ENCODE assay signal across 7 mouse cellular contexts in genomic region chr11:106387791-106388216, GRCm38 (mm10). TPM values are rescaled to one million over a fixed set of nuclear protein-coding genes. Genes with fewer than 3 reads are reported as not detected.
DNase-seq lines count a peak whose midpoint lies in the region; ATAC-seq and TF ChIP-seq lines count a peak whose summit lies in the region.

Gene Icam2 (minus strand): TSS chr11:106388075.

- no peaks in the 10 kb centered on the region for H3K36me3 ChIP-seq in ES-E14 (ENCODE audit: control insufficient read depth, insufficient read depth, low read length, poor library complexity, severe bottlenecking)
- no peaks in the 10 kb centered on the region for H3K36me3 ChIP-seq in heart, embryonic 15.5 days
- H3K36me3 ChIP-seq in liver, embryonic 14.5 days (replicated peaks; ENCODE audit: control insufficient read depth, insufficient read depth, low read depth): no peaks in the 10 kb centered on the region
- H3K36me3 ChIP-seq in small intestine, adult 2 months (ENCODE audit: control insufficient read depth, insufficient read depth, low read length): no peaks in the 10 kb centered on the region

- DNase-seq in ES-E14 (ENCODE audit: low read depth, low spot score): no peak
- no peak for DNase-seq in adrenal gland, postnatal 25 days
- no peak for DNase-seq in liver, embryonic 14.5 days (ENCODE audit: low read depth in 3 of 3, low spot score in 3 of 3)
- no peak for DNase-seq in cerebellum, postnatal 36 days
- no peak for DNase-seq in layer of hippocampus, adult 2 months (ENCODE audit: low spot score in 2 of 2)

- 61% methylated on average over 6 of the region's 6 CpGs for WGBS in heart, embryonic 15.5 days
- WGBS in liver, embryonic 14.5 days (ENCODE audit: insufficient replicate concordance): 11% methylated on average over 6 of the region's 6 CpGs
- 66% methylated on average over 6 of the region's 6 CpGs for WGBS in small intestine, adult 2 months

- peaks cover 0 to 8% of the 10 kb centered on the region in 2 experiments; a peak in 1 of 4 replicates for H3K4me1 ChIP-seq in ES-E14 (ENCODE audit: control insufficient read depth in 2 of 2, insufficient read depth in 2 of 2, low read length in 2 of 2, poor library complexity in 1 of 2)
- H3K4me1 ChIP-seq in heart, embryonic 15.5 days (replicated peaks): peaks cover 20% of the 10 kb centered on the region; the same call in 1 of the 2 replicates
- H3K4me1 ChIP-seq in liver, embryonic 14.5 days (replicated peaks; ENCODE audit: control insufficient read depth in 2 of 2, insufficient read depth in 2 of 2, low read length in 1 of 2): peaks cover 9 to 32% of the 10 kb centered on the region in 2 experiments
- peaks cover 1% of the 10 kb centered on the region for H3K4me1 ChIP-seq in small intestine, adult 2 months (ENCODE audit: control insufficient read depth, insufficient read depth, insufficient read length, low read length)

- TF ChIP-seq CTCF in liver, embryonic 14.5 days (IDR thresholded peaks at IDR 0.05; ENCODE audit: low read depth): no peak
- TF ChIP-seq CTCF in small intestine, adult 2 months (IDR thresholded peaks at IDR 0.05; ENCODE audit: extremely low read depth, insufficient read length, insufficient replicate concordance, low read depth, low read length): no peak
- no peak for TF ChIP-seq CTCF in layer of hippocampus, adult 2 months (conservative IDR thresholded peaks at IDR 0.05)

- ATAC-seq in heart, embryonic 15.5 days (replicated peaks; ENCODE audit: insufficient number of reproducible peaks, insufficient read depth, low FRiP score, low read depth): no peak
- no peak for ATAC-seq in liver, embryonic 14.5 days (ENCODE audit: insufficient read depth)

- H3K27ac ChIP-seq in ES-E14 (ENCODE audit: insufficient read depth, low read depth, low read length, poor library complexity, severe bottlenecking): no peak within 1 kb of the TSS
- peak within 1 kb of the TSS; percentile 41; the same call in 1 of the 2 replicates for H3K27ac ChIP-seq in heart, embryonic 15.5 days
- H3K27ac ChIP-seq in liver, embryonic 14.5 days: no peak within 1 kb of the TSS
- H3K27ac ChIP-seq in small intestine, adult 2 months (ENCODE audit: insufficient read depth, low read depth, low read length): peak within 1 kb of the TSS; percentile 19
- no peak within 1 kb of the TSS for H3K27ac ChIP-seq in layer of hippocampus, adult 2 months

- H3K27me3 ChIP-seq in heart, embryonic 15.5 days: no peaks in the 10 kb centered on the region
- no peaks in the 10 kb centered on the region for H3K27me3 ChIP-seq in liver, embryonic 14.5 days (ENCODE audit: control insufficient read depth, insufficient read depth, low read length)
- H3K27me3 ChIP-seq in small intestine, adult 2 months (ENCODE audit: control insufficient read depth, insufficient read depth, low read length): no peaks in the 10 kb centered on the region

- H3K4me2 ChIP-seq in heart, embryonic 15.5 days: 0 out of 2 replicates have a peak within 1 kb of the TSS, but pooled peaks have one; percentile 16
- H3K4me2 ChIP-seq in liver, embryonic 14.5 days (ENCODE audit: low read depth): peak within 1 kb of the TSS; percentile 38

- peak; percentile 29 for TF ChIP-seq EP300 in liver, embryonic 14.5 days (IDR thresholded peaks at IDR 0.05; ENCODE audit: low read depth)

- in situ Hi-C loops in ES-E14 (cut with MboI; ENCODE audit: low sequenced_read_pairs in 2 of 2, unreplicated experiment in 2 of 2): no loop called here

- peak within 1 kb of the TSS; percentile 50 to 76 for H3K4me3 ChIP-seq in ES-E14 (ENCODE audit: insufficient read depth in 1 of 2, low read depth in 1 of 2, low read length in 2 of 2, poor library complexity in 1 of 2, severe bottlenecking in 1 of 2)
- H3K4me3 ChIP-seq in heart, embryonic 15.5 days: no peak within 1 kb of the TSS; the same call in 1 of the 2 replicates
- peak within 1 kb of the TSS in 1 of 2 experiments; percentile 18; a peak in 2 of 4 replicates for H3K4me3 ChIP-seq in liver, embryonic 14.5 days (ENCODE audit: insufficient read depth in 1 of 2, low read depth in 2 of 2, low read length in 2 of 2)
- peak within 1 kb of the TSS; percentile 33 for H3K4me3 ChIP-seq in small intestine, adult 2 months (ENCODE audit: low read depth, low read length)
- H3K4me3 ChIP-seq in layer of hippocampus, adult 2 months: no peak within 1 kb of the TSS

- H3K9me3 ChIP-seq in ES-E14 (ENCODE audit: control insufficient read depth, insufficient read depth, low read depth, low read length): no peaks in the 10 kb centered on the region
- H3K9me3 ChIP-seq in heart, embryonic 15.5 days (replicated peaks): no peaks in the 10 kb centered on the region
- no peaks in the 10 kb centered on the region for H3K9me3 ChIP-seq in liver, embryonic 14.5 days (ENCODE audit: control insufficient read depth, low read length)

- no peak for TF ChIP-seq POLR2A in small intestine, adult 2 months (IDR thresholded peaks at IDR 0.05; ENCODE audit: low read depth, low read length)

- H3K9ac ChIP-seq in ES-E14 (ENCODE audit: insufficient read depth, low read depth, low read length, poor library complexity, severe bottlenecking): peak within 1 kb of the TSS; percentile 4; the same call in 1 of the 2 replicates
- no peak within 1 kb of the TSS for H3K9ac ChIP-seq in heart, embryonic 15.5 days
- H3K9ac ChIP-seq in liver, embryonic 14.5 days (replicated peaks): no peak within 1 kb of the TSS; the same call in 1 of the 2 replicates

TF ChIP-seq in ES-E14, 5 proteins besides CTCF, POLR2A, EP300 and RAD21:
- TF ChIP-seq ZC3H11A (IDR thresholded peaks at IDR 0.05; ENCODE audit: borderline replicate concordance, low read depth, low read length) (no peak), HCFC1 (IDR thresholded peaks at IDR 0.05; ENCODE audit: borderline replicate concordance, insufficient read depth, low read length) (no peak), MAFK (IDR thresholded peaks at IDR 0.05; ENCODE audit: insufficient read depth, low read depth, low read length) (no peak), CHD2 (IDR thresholded peaks at IDR 0.05; ENCODE audit: low read depth, low read length) (no peak), ZNF384 (IDR thresholded peaks at IDR 0.05; ENCODE audit: low read depth, low read length) (no peak)

RNA-seq across cellular contexts. Expression of gene Icam2, which starts in this region (rescaled TPM):
- 0.37 and 0.89 TPM in 2 replicates for total RNA-seq in ES-E14 (2012; rRNA removed)
- total RNA-seq in adrenal gland, postnatal 25 days (2021): 16.4 and 17.6 TPM in 2 replicates
- 79.4 and 87.1 TPM in 2 replicates for polyA plus RNA-seq in heart, embryonic 15.5 days (2015; fragmentation: Nextera tagmentation; extraction: Ambion mirVana)
- 9.4 and 13.0 TPM in 2 replicates for polyA plus RNA-seq in liver, embryonic 14.5 days (2012; rRNA removed)
- polyA plus RNA-seq in liver, embryonic 14.5 days (2014; fragmentation: Nextera tagmentation; extraction: Ambion mirVana): 12.1 and 16.3 TPM in 2 replicates
- 6.1 and 10.4 TPM in 2 replicates for polyA plus RNA-seq in small intestine, adult 2 months (2012; rRNA removed)
- 1 to 10 TPM; 2.1 to 2.2 TPM for total RNA-seq in layer of hippocampus, adult 2 months (2021)

Comparison
In these comparisons a context has a peak if more than half of its experiments do, and no peak if none do; other contexts are left out.
1. H3K27ac ChIP-seq: peak in heart, embryonic 15.5 days (single experiment) and small intestine, adult 2 months (single experiment); none in ES-E14 (single experiment), liver, embryonic 14.5 days (single experiment) and layer of hippocampus, adult 2 months (single experiment).
2. H3K4me3 ChIP-seq: peak in ES-E14 (2 of 2) and small intestine, adult 2 months (single experiment); none in heart, embryonic 15.5 days (single experiment) and layer of hippocampus, adult 2 months (single experiment).